Mouse (Mus musculus) hindbrain, embryonic 10.5 days (tissue): ENCODE results near the gene Phf12. TPM values are rescaled to one million over a fixed set of nuclear protein-coding genes. Genes with fewer than 3 reads are reported as not detected.
"Not testable (repeated sequence)": the region's sequence is repeated elsewhere in the genome, so short reads cannot be mapped to it uniquely, and the experiment has no call there.

ENCODE experiments used
- DNase-seq: peaks from one replicate; pipeline ENCODE4 v3.0.0-alpha.2; 2017; ENCODE audit warnings: low spot score
- H3K27ac ChIP-seq: fragments of 300-500 bp; sonication (generic); 2 replicates; pipeline ENCODE4 v1.5.1; 2016; ENCODE audit warnings: mild to moderate bottlenecking, moderate library complexity
- H3K27me3 ChIP-seq: fragments of 300-500 bp; sonication (generic); 2 replicates; pipeline ENCODE4 v1.6.1; 2016; ENCODE audit warnings: mild to moderate bottlenecking; ENCODE audit not compliant: poor library complexity, insufficient read depth, severe bottlenecking
- H3K36me3 ChIP-seq: fragments of 300-500 bp; sonication (generic); 2 replicates; pipeline ENCODE4 v1.6.1; 2016; ENCODE audit warnings: mild to moderate bottlenecking, moderate library complexity
- H3K4me1 ChIP-seq: fragments of 300-500 bp; sonication (generic); replicated peaks from 2 replicates; pipeline ENCODE4 v1.6.1; 2016; ENCODE audit warnings: mild to moderate bottlenecking
- H3K4me3 ChIP-seq: fragments of 300-500 bp; sonication (generic); 2 replicates; pipeline ENCODE4 v1.5.1; 2016; ENCODE audit warnings: mild to moderate bottlenecking, moderate library complexity
- H3K9me3 ChIP-seq: fragments of 300-500 bp; sonication (generic); 2 replicates; pipeline ENCODE4 v1.6.1; 2016; ENCODE audit warnings: mild to moderate bottlenecking, moderate library complexity
- WGBS: fragments of 180-500 bp; shearing (Covaris S2); methylation state at CpG from one replicate; pipeline ENCODE4 v1.1.7; 2016; 5-methylcytosine and 5-hydroxymethylcytosine counted together
- polyA plus RNA-seq: library from polyadenylated mRNA; unstranded; fragments of >200 nt; fragmentation: Nextera tagmentation; extraction: Ambion mirVana; gene quantifications from 2 replicates; pipeline ENCODE4 v1.2.1, GENCODE M21; 2016

Phf12 gene
- polyA plus RNA-seq, 1 experiment from 2014 or later, result 19.7 TPM

DNA sequence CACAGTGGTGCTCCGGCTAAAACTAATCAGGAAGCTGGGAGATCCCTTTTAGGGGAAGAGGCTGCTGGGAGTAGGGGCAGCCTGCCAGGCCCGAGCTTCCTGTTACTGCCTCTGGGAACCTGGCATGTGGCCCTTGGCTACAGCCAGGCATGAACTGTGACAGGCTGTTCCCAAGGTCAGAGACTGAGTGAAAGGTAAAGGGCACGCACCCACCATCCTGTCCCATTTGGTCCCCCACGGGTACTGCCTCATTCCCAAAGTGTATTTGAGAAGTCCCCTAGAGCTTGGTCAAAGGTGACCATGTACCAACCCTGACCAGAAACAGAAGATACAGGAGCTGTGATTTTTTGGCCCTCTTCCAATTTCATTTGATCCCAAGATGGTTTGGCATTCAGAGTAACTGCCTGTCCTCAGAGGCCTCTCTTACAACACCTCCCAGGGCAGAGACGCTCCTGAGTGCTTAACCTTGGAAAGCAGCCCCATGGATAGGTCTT lies 62.3 kb downstream of the Phf12 start:
- no peaks in the 10 kb centered on the region for H3K27me3 ChIP-seq
- no peak for DNase-seq
- 0 out of 2 replicates have a peak, but pooled peaks cover 5% of the 10 kb centered on the region for H3K4me1 ChIP-seq
- no peak overlapping the region for H3K27ac ChIP-seq
- 0 out of 2 replicates have a peak, but pooled peaks cover 6% of the 10 kb centered on the region for H3K9me3 ChIP-seq
- no peak overlapping the region for H3K4me3 ChIP-seq
- WGBS, result 84% methylated on average over 5 of the region's 5 CpGs
- H3K36me3 ChIP-seq, result peaks cover 70% of the 10 kb centered on the region

DNA sequence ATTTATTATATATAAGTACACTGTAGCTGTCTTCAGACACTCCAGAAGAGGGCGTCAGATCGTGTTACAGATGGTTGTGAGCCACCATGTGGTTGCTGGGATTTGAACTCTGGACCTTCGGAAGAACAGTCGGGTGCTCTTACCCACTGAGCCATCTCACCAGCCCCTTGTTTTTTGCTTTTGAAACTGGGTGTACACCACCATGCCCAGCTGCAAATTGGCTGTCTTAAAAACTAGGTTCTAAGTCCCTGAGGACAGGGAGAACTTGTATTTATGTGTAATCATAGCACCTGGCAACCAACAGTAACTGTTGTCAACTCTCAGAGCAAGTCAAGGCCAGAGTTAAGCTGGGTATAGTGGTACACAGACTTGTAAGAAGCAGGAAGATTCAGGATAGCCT lies 66.1 kb downstream of the Phf12 start:
- WGBS, result 86% methylated on average over 4 of the region's 4 CpGs
- H3K27me3 ChIP-seq, H3K4me3 ChIP-seq, H3K9me3 ChIP-seq, H3K27ac ChIP-seq, DNase-seq, H3K4me1 ChIP-seq: not testable (repeated sequence)
- peaks cover 70% of the 10 kb centered on the region for H3K36me3 ChIP-seq

DNA sequence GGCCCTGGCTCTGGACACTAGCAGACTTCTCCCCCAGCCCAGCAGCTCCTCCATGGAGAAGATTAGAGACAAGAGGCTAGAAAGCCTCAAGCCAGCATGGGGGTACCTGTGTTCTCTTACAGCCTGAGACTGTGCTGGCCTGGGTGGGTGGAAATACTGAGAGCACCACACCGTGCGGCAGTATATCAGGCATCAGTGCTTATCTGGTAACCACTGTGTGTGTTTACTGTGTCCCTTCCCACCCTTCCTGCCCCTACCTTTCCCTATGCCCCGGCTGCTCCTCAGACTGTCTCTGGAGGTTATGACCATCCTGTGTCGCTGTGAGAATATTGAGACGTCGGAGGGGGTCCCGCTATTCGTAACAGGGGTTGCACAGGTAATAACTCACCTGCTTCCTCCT lies 70.5 kb downstream of the Phf12 start:
- Histone ChIP-seq H3K27ac (no peak overlapping the region), H3K4me1 (no peaks in the 10 kb centered on the region), H3K36me3 (peaks cover 88% of the 10 kb centered on the region), H3K9me3 (no peaks in the 10 kb centered on the region), H3K4me3 (no peak overlapping the region), H3K27me3 (no peaks in the 10 kb centered on the region)
- DNase-seq, result no peak
- 94% methylated on average over 8 of the region's 8 CpGs for WGBS

DNA sequence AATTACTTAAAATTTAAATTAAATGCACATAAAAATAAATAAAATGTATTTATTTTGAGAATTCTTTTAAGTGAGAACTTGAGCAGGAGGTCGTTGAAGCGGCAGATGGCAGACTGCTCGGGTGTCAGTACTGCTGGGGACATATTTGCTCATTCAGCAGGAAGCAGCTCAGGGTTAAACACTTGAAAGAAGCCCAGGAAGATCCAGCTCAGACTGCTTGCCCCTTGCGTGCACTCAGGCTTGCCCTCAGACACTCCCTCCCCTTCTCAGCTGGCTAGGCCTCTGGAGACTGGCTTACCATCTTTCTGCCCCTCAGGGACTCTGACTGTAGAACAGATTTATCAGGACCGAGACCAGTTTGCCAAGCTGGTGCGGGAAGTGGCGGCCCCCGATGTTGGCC lies 74.4 kb downstream of the Phf12 start:
- no peak for DNase-seq
- 80% methylated on average over 8 of the region's 8 CpGs for WGBS
- Histone ChIP-seq H3K4me3 (no peak overlapping the region), H3K27me3 (no peaks in the 10 kb centered on the region), H3K4me1 (no peaks in the 10 kb centered on the region), H3K27ac (no peak overlapping the region), H3K9me3 (no peaks in the 10 kb centered on the region), H3K36me3 (peaks cover 77% of the 10 kb centered on the region)

DNA sequence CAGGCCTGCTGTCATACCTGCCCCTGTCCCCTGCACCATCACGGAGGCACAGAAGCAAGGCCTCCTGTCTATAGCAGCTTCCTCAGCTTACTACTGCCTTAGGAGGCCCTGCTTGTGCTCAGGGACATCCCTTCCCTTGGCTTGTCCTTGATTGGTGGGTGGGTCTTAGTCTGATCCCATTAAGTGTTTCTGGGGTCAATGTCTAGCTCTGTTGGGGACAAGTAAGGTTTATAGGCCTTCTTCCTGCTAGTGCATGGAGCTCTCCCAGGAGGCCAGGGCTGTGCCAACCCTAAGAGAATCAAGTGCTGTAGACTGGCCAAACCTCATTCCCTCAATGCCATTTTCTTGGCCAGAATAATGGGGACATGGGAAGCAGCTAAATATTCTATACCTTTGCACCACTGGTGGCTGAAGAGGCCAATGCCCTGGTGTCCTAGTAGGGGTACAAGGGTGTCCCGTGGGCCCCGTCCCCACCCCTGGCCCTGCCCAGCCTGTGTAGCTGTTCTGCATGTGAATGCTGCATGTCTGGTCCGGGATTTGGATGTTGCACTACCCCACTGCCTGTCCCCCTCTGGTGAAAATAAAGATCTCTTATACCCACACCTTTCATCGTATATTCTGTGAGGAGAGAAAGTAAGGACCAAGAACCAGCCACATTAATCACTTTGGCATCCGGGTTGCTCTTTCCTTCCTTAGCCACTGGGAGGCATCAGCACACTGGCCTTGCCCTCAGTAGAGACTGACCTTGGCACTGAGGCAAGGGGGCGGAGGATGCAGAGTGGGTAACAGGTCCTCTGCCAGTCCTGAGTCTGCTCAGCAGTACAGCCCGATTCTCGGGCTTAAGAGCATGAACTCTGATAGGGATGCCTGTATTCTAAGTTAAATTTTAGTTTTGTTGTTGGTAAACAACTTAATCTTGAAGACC lies 77.5 kb downstream of the Phf12 start:
- WGBS, result 73% methylated on average over 9 of the region's 9 CpGs
- peak; percentile 44 for DNase-seq
- no peaks in the 10 kb centered on the region for H3K9me3 ChIP-seq
- H3K4me1 ChIP-seq, result no peaks in the 10 kb centered on the region
- H3K27ac ChIP-seq, result no peak overlapping the region
- peaks cover 50% of the 10 kb centered on the region for H3K36me3 ChIP-seq
- no peaks in the 10 kb centered on the region for H3K27me3 ChIP-seq
- H3K4me3 ChIP-seq, result no peak overlapping the region

DNA sequence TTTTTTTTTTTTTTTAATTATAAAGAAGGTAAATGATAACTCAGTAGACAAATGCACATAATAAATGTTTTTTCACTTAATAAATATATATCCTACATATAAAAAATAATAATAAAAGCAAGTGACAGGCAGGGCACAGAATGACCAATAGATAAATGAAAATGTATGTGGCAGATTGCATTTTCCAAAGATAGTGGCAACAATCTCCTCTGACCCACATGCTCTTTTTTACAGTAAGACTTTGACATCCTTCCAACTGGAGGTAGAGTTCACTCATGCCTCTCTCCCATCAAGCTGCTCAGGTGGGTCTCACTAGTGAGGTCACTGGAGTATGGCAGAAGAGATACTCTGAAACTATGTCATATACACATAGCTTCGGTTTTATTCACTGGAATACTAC lies 80.0 kb downstream of the Phf12 start:
- DNase-seq, result no peak
- Histone ChIP-seq H3K36me3 (peaks cover 27% of the 10 kb centered on the region), H3K27ac (no peak overlapping the region), H3K4me1 (no peaks in the 10 kb centered on the region), H3K27me3 (no peaks in the 10 kb centered on the region), H3K4me3 (no peak overlapping the region), H3K9me3 (no peaks in the 10 kb centered on the region)
- WGBS, result 88% methylated on average over 1 of the region's 1 CpGs

DNA sequence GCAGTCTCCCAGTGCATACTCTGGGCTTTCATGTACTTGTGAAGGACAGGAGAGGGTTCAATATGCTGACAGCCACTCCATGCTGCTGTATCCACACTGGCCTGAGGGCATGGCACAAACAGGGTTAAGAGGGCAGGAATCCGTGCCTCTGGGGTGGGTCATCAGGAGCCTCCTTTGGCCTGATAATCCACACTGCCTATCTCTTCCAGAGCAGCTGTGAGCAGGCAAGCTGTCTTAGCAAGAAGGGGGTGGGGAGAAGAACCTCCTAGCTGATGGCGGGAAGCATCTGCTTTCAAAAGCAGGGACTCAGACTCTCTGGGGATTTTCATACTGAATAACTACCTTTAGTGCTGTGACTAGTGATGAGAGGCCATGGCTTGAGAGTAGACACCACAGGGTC lies 83.4 kb downstream of the Phf12 start:
- WGBS, result 55% methylated on average over 2 of the region's 2 CpGs
- Histone ChIP-seq H3K36me3 (0 out of 2 replicates have a peak, but pooled peaks cover 6% of the 10 kb centered on the region), H3K4me3 (no peak overlapping the region), H3K4me1 (no peaks in the 10 kb centered on the region), H3K27ac (peak overlapping the region; percentile 5; the same call in 1 of the 2 replicates), H3K9me3 (no peaks in the 10 kb centered on the region), H3K27me3 (no peaks in the 10 kb centered on the region)
- DNase-seq, result no peak

DNA sequence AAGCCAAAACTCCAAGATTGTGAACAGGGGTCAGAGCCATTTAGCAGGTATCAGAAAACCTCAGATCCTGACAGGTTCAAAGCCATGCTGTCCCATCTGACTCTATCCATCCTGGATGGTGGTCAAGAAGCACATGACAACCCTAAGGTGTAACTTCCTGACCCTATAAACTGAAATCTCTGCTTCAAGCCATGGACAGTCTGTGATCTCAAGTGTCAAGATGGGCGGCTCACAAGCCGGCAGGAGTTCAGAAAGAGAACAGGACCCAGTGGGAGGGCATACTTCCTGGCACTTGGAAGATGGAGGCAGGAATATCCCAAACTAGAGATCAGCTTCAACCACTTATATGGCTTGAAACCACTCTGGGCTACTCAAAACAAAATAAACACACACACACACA lies 84.1 kb downstream of the Phf12 start:
- DNase-seq, result no peak
- Histone ChIP-seq H3K4me1 (no peaks in the 10 kb centered on the region), H3K36me3 (peaks cover 12% of the 10 kb centered on the region), H3K27ac (no peak overlapping the region), H3K4me3 (no peak overlapping the region), H3K9me3 (no peaks in the 10 kb centered on the region), H3K27me3 (no peaks in the 10 kb centered on the region)
- WGBS, result 67% methylated on average over 2 of the region's 2 CpGs

DNA sequence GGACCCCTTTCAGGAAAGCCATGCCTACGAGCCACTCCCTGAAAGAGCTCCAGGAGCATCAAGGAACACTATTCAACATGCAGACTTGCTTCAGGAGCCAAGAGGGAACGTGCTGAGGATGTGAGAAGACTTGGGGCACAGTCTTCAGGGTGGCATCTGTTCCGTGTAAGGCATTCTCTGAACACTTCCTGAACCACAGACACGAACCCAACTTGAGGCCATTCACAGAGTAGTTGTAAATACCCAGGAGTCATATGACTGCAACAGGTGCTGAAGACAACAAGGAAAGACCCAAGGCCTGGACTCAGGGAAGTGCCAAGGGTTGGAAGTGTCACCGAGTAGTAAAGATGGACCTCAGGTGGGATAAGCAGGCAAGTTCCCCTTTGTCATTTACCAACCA lies 85.0 kb downstream of the Phf12 start:
- Histone ChIP-seq H3K9me3 (no peaks in the 10 kb centered on the region), H3K27me3 (no peaks in the 10 kb centered on the region), H3K4me3 (no peak overlapping the region), H3K27ac (no peak overlapping the region), H3K4me1 (no peaks in the 10 kb centered on the region), H3K36me3 (peaks cover 22% of the 10 kb centered on the region)
- WGBS, result 77% methylated on average over 5 of the region's 5 CpGs
- DNase-seq, result no peak

DNA sequence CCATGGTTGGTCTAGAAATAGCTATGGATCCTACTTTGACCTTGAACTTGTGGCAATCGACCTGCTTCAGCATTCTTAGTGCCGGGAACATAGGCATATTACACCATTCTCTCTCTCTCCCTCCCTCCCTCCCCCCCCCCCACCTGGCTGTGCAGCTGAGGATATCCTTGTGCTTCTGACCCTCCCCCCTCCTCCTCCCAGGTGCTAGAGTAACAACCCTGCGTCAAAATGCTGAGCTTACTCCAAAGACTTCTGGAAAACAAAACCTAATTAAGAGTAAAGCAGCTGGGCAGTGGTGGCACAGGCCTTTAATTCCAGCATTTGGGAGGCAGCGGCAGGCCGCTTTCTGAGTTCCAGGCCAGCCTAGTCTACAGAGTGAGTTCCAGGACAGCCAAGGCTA lies 86.6 kb downstream of the Phf12 start:
- Histone ChIP-seq H3K27me3 (no peaks in the 10 kb centered on the region), H3K4me3 (no peak overlapping the region), H3K27ac (no peak overlapping the region), H3K36me3 (peaks cover 37% of the 10 kb centered on the region), H3K4me1 (no peaks in the 10 kb centered on the region), H3K9me3 (no peaks in the 10 kb centered on the region)
- 81% methylated on average over 5 of the region's 5 CpGs for WGBS
- DNase-seq, result no peak

DNA sequence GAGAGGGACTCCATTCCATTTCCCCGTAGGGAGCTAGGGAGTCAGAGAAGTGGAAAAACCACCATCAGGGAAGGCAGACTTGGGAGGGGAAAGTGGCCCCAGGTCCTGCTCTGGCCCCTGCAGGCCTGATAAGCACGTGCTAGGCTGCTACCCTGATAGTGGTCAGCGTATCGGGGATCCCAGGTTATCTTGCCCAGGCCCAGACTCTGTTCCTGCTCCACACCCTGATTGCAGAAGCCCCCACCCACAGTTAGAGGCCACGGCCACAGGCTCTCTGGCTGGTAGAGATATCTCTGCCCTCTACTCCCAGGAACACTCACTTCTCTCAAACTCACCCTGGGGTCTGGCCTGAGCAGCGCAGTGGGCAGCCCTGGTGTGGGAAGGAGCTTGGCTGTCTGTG lies 87.1 kb downstream of the Phf12 start:
- 0 out of 2 replicates have a peak overlapping the region, but pooled peaks have one; percentile 24 for H3K27ac ChIP-seq
- no peaks in the 10 kb centered on the region for H3K9me3 ChIP-seq
- 82% methylated on average over 6 of the region's 6 CpGs for WGBS
- H3K4me3 ChIP-seq, result no peak overlapping the region
- DNase-seq, result no peak
- H3K4me1 ChIP-seq, result no peaks in the 10 kb centered on the region
- no peaks in the 10 kb centered on the region for H3K27me3 ChIP-seq
- H3K36me3 ChIP-seq, result peaks cover 43% of the 10 kb centered on the region

DNA sequence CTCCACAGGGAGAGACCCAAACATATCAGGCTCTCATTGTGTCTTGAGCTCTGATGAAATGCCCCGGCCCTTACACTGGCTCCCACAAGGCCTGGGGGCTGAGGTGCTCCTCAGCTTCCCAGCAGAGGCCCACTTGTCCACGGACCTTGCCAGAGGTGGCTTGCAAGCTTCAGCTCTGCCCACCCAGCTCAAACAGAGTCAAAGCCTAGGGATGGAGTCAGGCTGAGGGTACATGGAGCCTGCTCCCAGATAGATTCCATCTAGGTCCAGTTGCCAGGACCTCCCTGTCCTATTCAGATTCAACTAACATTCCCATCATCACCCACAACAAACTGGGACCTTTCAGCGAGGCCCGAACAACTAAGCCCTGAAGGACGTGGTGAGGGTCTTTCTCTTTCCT lies 89.4 kb downstream of the Phf12 start:
- Histone ChIP-seq H3K27me3 (no peaks in the 10 kb centered on the region), H3K4me3 (no peak overlapping the region), H3K4me1 (no peaks in the 10 kb centered on the region), H3K27ac (peak overlapping the region; percentile 37; the same call in 1 of the 2 replicates), H3K9me3 (no peaks in the 10 kb centered on the region), H3K36me3 (peaks cover 65% of the 10 kb centered on the region)
- DNase-seq, result no peak
- 82% methylated on average over 5 of the region's 5 CpGs for WGBS

DNA sequence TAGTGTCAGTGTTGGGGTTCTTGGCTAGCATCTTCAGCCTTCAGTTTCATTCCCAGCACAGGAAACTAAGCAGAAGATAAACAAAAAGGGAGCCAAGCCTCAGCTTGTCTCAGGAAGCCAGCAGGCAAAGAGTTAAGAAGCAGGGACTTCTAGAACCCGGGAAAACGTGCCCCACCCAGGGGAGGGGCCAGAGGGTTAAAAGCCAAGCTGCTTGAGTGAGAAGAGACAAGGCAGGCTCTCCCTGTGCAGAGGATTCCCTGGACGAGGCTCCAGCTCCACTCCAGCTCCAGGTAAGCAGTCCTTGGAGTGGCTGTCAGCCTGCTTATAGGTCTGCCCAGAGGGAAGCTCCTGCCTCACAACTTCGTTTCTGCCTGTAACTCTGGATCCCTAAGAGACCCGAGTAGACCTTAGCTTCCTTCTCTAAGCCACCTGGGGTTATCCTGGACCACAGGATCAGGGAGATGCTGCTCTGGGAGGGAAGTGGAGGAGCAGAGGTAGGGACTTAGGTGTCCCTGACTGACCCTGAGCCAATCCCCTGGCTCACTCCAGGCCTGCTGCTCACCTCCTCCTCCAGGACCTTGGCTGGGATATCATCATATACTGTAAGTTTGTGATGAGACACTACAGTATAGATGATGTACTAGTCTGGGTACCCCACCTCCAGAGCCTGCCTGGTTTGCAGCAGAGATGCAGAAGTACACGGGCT lies 90.0 kb downstream of the Phf12 start:
- H3K4me1 ChIP-seq, result no peaks in the 10 kb centered on the region

More for the DNA sequence above, 90.0 kb downstream of the Phf12 start:
- DNase-seq, result no peak
- peak overlapping the region; percentile 37; the same call in 1 of the 2 replicates for H3K27ac ChIP-seq
- H3K4me3 ChIP-seq, result peak overlapping the region; percentile 22
- H3K36me3 ChIP-seq, result peaks cover 72% of the 10 kb centered on the region
- WGBS, result 35% methylated on average over 6 of the region's 6 CpGs
- H3K9me3 ChIP-seq, result no peaks in the 10 kb centered on the region
- H3K27me3 ChIP-seq, result no peaks in the 10 kb centered on the region
